Mouse (Mus musculus): ENCODE data around the gene Slc6a2.

Slc6a2 gene

GRCm38 (mm10) chr8:92959779-92960178 is at the start of gene Slc6a2:
TSS of gene Slc6a2 (plus strand) at chr8:92960079.
- peaks cover 84% of the 10 kb centered on the region for H3K27me3 ChIP-seq (ENCODE audit: insufficient read depth, low read length)
- TF ChIP-seq NANOG (IDR thresholded peaks at IDR 0.05; ENCODE audit: borderline replicate concordance, low read length): no peak
- no peak for TF ChIP-seq POU5F1 (IDR thresholded peaks at IDR 0.05; ENCODE audit: borderline replicate concordance, low read length)
- no peak for TF ChIP-seq CTCF (conservative IDR thresholded peaks at IDR 0.05; ENCODE audit: low read length)
- peaks cover 9% of the 10 kb centered on the region for H3K4me1 ChIP-seq (replicated peaks; ENCODE audit: low read depth, low read length)

GRCm38 (mm10) chr8:92911477-92911876 is 48.4 kb upstream of the Slc6a2 start:
- H3K4me3 ChIP-seq (replicated peaks; ENCODE audit: low read length): no peak overlapping the region
- no peaks in the 10 kb centered on the region for H3K4me1 ChIP-seq (replicated peaks; ENCODE audit: low read depth, low read length)
- TF ChIP-seq CTCF (conservative IDR thresholded peaks at IDR 0.05; ENCODE audit: low read length) (no peak), POU5F1 (IDR thresholded peaks at IDR 0.05; ENCODE audit: borderline replicate concordance, low read length) (no peak), NANOG (IDR thresholded peaks at IDR 0.05; ENCODE audit: borderline replicate concordance, low read length) (no peak)
- no peaks in the 10 kb centered on the region for H3K9me3 ChIP-seq (ENCODE audit: low read length)
- no peaks in the 10 kb centered on the region for H3K27me3 ChIP-seq (ENCODE audit: insufficient read depth, low read length)
- H3K36me3 ChIP-seq (ENCODE audit: insufficient read depth, low read length): no peaks in the 10 kb centered on the region

More at GRCm38 (mm10) chr8:92959779-92960178, at the start of gene Slc6a2:
- no peaks in the 10 kb centered on the region for H3K36me3 ChIP-seq (ENCODE audit: insufficient read depth, low read length)
- no peaks in the 10 kb centered on the region for H3K9me3 ChIP-seq (ENCODE audit: low read length)
- peak within 1 kb of the TSS; percentile 79 for H3K4me3 ChIP-seq (replicated peaks; ENCODE audit: low read length)

- H3K9me3 ChIP-seq (ENCODE audit: low read length): no peaks in the 10 kb centered on the region
- H3K4me3 ChIP-seq (replicated peaks; ENCODE audit: low read length): no peak overlapping the region
Observed at GRCm38 (mm10) chr8:92913396-92913795, 46.5 kb upstream of the Slc6a2 start.

GRCm38 (mm10) chr8:92916082-92916481 is 43.8 kb upstream of the Slc6a2 start:
- H3K4me1 ChIP-seq (replicated peaks; ENCODE audit: low read depth, low read length): no peaks in the 10 kb centered on the region
- no peak overlapping the region for H3K4me3 ChIP-seq (replicated peaks; ENCODE audit: low read length)
- H3K36me3 ChIP-seq (ENCODE audit: insufficient read depth, low read length): no peaks in the 10 kb centered on the region
- H3K27me3 ChIP-seq (ENCODE audit: insufficient read depth, low read length): no peaks in the 10 kb centered on the region
- H3K9me3 ChIP-seq (ENCODE audit: low read length): no peaks in the 10 kb centered on the region
- no peak for TF ChIP-seq POU5F1 (IDR thresholded peaks at IDR 0.05; ENCODE audit: borderline replicate concordance, low read length)
- TF ChIP-seq CTCF (conservative IDR thresholded peaks at IDR 0.05; ENCODE audit: low read length): no peak

More at GRCm38 (mm10) chr8:92913396-92913795, 46.5 kb upstream of the Slc6a2 start:
- Histone ChIP-seq H3K36me3 (ENCODE audit: insufficient read depth, low read length) (no peaks in the 10 kb centered on the region), H3K27me3 (ENCODE audit: insufficient read depth, low read length) (no peaks in the 10 kb centered on the region), H3K4me1 (replicated peaks; ENCODE audit: low read depth, low read length) (no peaks in the 10 kb centered on the region)
- no peak for TF ChIP-seq NANOG (IDR thresholded peaks at IDR 0.05; ENCODE audit: borderline replicate concordance, low read length)
- no peak for TF ChIP-seq CTCF (conservative IDR thresholded peaks at IDR 0.05; ENCODE audit: low read length)
- no peak for TF ChIP-seq POU5F1 (IDR thresholded peaks at IDR 0.05; ENCODE audit: borderline replicate concordance, low read length)

GRCm38 (mm10) chr8:92921768-92922167 is 38.1 kb upstream of the Slc6a2 start:
- Histone ChIP-seq H3K36me3 (ENCODE audit: insufficient read depth, low read length) (no peaks in the 10 kb centered on the region), H3K4me1 (replicated peaks; ENCODE audit: low read depth, low read length) (no peaks in the 10 kb centered on the region), H3K27me3 (ENCODE audit: insufficient read depth, low read length) (no peaks in the 10 kb centered on the region), H3K9me3 (ENCODE audit: low read length) (no peaks in the 10 kb centered on the region), H3K4me3 (replicated peaks; ENCODE audit: low read length) (no peak overlapping the region)
- no peak for TF ChIP-seq POU5F1 (IDR thresholded peaks at IDR 0.05; ENCODE audit: borderline replicate concordance, low read length)
- no peak for TF ChIP-seq NANOG (IDR thresholded peaks at IDR 0.05; ENCODE audit: borderline replicate concordance, low read length)
- no peak for TF ChIP-seq CTCF (conservative IDR thresholded peaks at IDR 0.05; ENCODE audit: low read length)

- Histone ChIP-seq H3K9me3 (ENCODE audit: low read length) (no peaks in the 10 kb centered on the region), H3K4me1 (replicated peaks; ENCODE audit: low read depth, low read length) (no peaks in the 10 kb centered on the region), H3K4me3 (replicated peaks; ENCODE audit: low read length) (no peak overlapping the region), H3K27me3 (ENCODE audit: insufficient read depth, low read length) (no peaks in the 10 kb centered on the region), H3K36me3 (ENCODE audit: insufficient read depth, low read length) (no peaks in the 10 kb centered on the region)
- no peak for TF ChIP-seq POU5F1 (IDR thresholded peaks at IDR 0.05; ENCODE audit: borderline replicate concordance, low read length)
- TF ChIP-seq CTCF (conservative IDR thresholded peaks at IDR 0.05; ENCODE audit: low read length): no peak
- no peak for TF ChIP-seq NANOG (IDR thresholded peaks at IDR 0.05; ENCODE audit: borderline replicate concordance, low read length)
Observed at GRCm38 (mm10) chr8:92928986-92929385, 30.9 kb upstream of the Slc6a2 start.

GRCm38 (mm10) chr8:92938056-92938455 is 21.8 kb upstream of the Slc6a2 start:
- no peaks in the 10 kb centered on the region for H3K4me1 ChIP-seq (replicated peaks; ENCODE audit: low read depth, low read length)
- no peaks in the 10 kb centered on the region for H3K36me3 ChIP-seq (ENCODE audit: insufficient read depth, low read length)
- no peaks in the 10 kb centered on the region for H3K9me3 ChIP-seq (ENCODE audit: low read length)
- no peak for TF ChIP-seq NANOG (IDR thresholded peaks at IDR 0.05; ENCODE audit: borderline replicate concordance, low read length)
- no peak for TF ChIP-seq POU5F1 (IDR thresholded peaks at IDR 0.05; ENCODE audit: borderline replicate concordance, low read length)
- no peaks in the 10 kb centered on the region for H3K27me3 ChIP-seq (ENCODE audit: insufficient read depth, low read length)
- no peak overlapping the region for H3K4me3 ChIP-seq (replicated peaks; ENCODE audit: low read length)

GRCm38 (mm10) chr8:92949071-92949470 is 10.8 kb upstream of the Slc6a2 start:
- Histone ChIP-seq H3K4me1 (replicated peaks; ENCODE audit: low read depth, low read length) (no peaks in the 10 kb centered on the region), H3K27me3 (ENCODE audit: insufficient read depth, low read length) (peaks cover 5% of the 10 kb centered on the region), H3K36me3 (ENCODE audit: insufficient read depth, low read length) (no peaks in the 10 kb centered on the region), H3K9me3 (ENCODE audit: low read length) (no peaks in the 10 kb centered on the region), H3K4me3 (replicated peaks; ENCODE audit: low read length) (no peak overlapping the region)
- no peak for TF ChIP-seq NANOG (IDR thresholded peaks at IDR 0.05; ENCODE audit: borderline replicate concordance, low read length)
- TF ChIP-seq CTCF (conservative IDR thresholded peaks at IDR 0.05; ENCODE audit: low read length): no peak
- TF ChIP-seq POU5F1 (IDR thresholded peaks at IDR 0.05; ENCODE audit: borderline replicate concordance, low read length): no peak

GRCm38 (mm10) chr8:92950639-92951371 is 9.1 kb upstream of the Slc6a2 start:
- Histone ChIP-seq H3K27me3 (ENCODE audit: insufficient read depth, low read length) (peaks cover 13% of the 10 kb centered on the region), H3K4me3 (replicated peaks; ENCODE audit: low read length) (no peak overlapping the region), H3K36me3 (ENCODE audit: insufficient read depth, low read length) (no peaks in the 10 kb centered on the region), H3K4me1 (replicated peaks; ENCODE audit: low read depth, low read length) (no peaks in the 10 kb centered on the region), H3K9me3 (ENCODE audit: low read length) (no peaks in the 10 kb centered on the region)
- TF ChIP-seq CTCF (conservative IDR thresholded peaks at IDR 0.05; ENCODE audit: low read length): no peak
- TF ChIP-seq POU5F1 (IDR thresholded peaks at IDR 0.05; ENCODE audit: borderline replicate concordance, low read length): no peak
- TF ChIP-seq NANOG (IDR thresholded peaks at IDR 0.05; ENCODE audit: borderline replicate concordance, low read length): no peak
